Mouse (Mus musculus) stomach, postnatal 0 days (tissue): ENCODE results near the gene Mettl14.

ENCODE experiments used
- CTCF ChIP-seq: IDR thresholded peaks from 2 replicates; pipeline ENCODE4 v1.5.1; 2016; ENCODE audit warnings: antibody characterized with exemption, low read depth, mild to moderate bottlenecking, moderate library complexity
- EP300 ChIP-seq: optimal IDR thresholded peaks from 2 replicates; pipeline ENCODE3; 2016; ENCODE audit warnings: antibody characterized with exemption

- TF ChIP-seq CTCF (no peak), EP300 (no peak)
Measured at GRCm38 (mm10) chr3:123433362-123433761, 47.5 kb upstream of the Mettl14 start.
